Mouse (Mus musculus) lung, postnatal 0 days (tissue): ENCODE measurements at regions not wholly inside any gene's neighbourhood (a gene's known extent, or its start where the extent isn't known, plus 50 kb on each side); places are given as distances from the start of the nearest gene placed in this dataset.

Experiments used
- CTCF ChIP-seq: IDR thresholded peaks from 2 replicates; pipeline ENCODE4 v1.5.1; 2016; ENCODE audit warnings: antibody characterized with exemption, mild to moderate bottlenecking
- EP300 ChIP-seq: IDR thresholded peaks from 2 replicates; pipeline ENCODE4 v1.6.1; 2016; ENCODE audit warnings: antibody characterized with exemption, mild to moderate bottlenecking, control low read depth

- TF ChIP-seq CTCF = no peak
- TF ChIP-seq EP300 = no peak
Observed at GRCm38 (mm10) chr10:60893130-60893809, 61.9 kb upstream of the Unc5b start.
